Mouse (Mus musculus): ENCODE measurements around the gene Pfkfb2. TPM values are rescaled to one million over a fixed set of nuclear protein-coding genes. Genes with fewer than 3 reads are reported as not detected.

Gene Pfkfb2
- polyA plus RNA-seq, 1 experiment from 2014 or later = 24.8 TPM

- no peak for ATAC-seq (ENCODE audit: low FRiP score, low TSS enrichment)
- no peak overlapping the region for H3K9ac ChIP-seq (replicated peaks; ENCODE audit: low read length)
- H3K36me3 ChIP-seq (ENCODE audit: control insufficient read depth, insufficient read depth, low read length) = no peaks in the 10 kb centered on the region
- H3K4me1 ChIP-seq (ENCODE audit: control insufficient read depth, insufficient read depth, low read length) = no peaks in the 10 kb centered on the region
- WGBS = 57% methylated on average over 15 of the region's 15 CpGs
- no peak overlapping the region for H3K4me3 ChIP-seq (replicated peaks; ENCODE audit: low read depth, low read length)
- H3K27me3 ChIP-seq (ENCODE audit: control insufficient read depth, insufficient read depth, low read length) = no peaks in the 10 kb centered on the region
- no peak overlapping the region for H3K4me2 ChIP-seq (ENCODE audit: low read length)
- no peak for DNase-seq
- no peak overlapping the region for H3K27ac ChIP-seq (replicated peaks; ENCODE audit: low read depth, low read length)
- no peaks in the 10 kb centered on the region for H3K9me3 ChIP-seq (ENCODE audit: control insufficient read depth, low read length)
Measured at GRCm38 (mm10) chr1:130740781-130741720, 12.0 kb upstream of the Pfkfb2 start.

GRCm38 (mm10) chr1:130740227-130740648 lies 11.2 kb upstream of the Pfkfb2 start:
- Histone ChIP-seq H3K4me2 (ENCODE audit: low read length) (no peak overlapping the region), H3K36me3 (ENCODE audit: control insufficient read depth, insufficient read depth, low read length) (no peaks in the 10 kb centered on the region), H3K4me1 (ENCODE audit: control insufficient read depth, insufficient read depth, low read length) (no peaks in the 10 kb centered on the region), H3K4me3 (replicated peaks; ENCODE audit: low read depth, low read length) (no peak overlapping the region), H3K9ac (replicated peaks; ENCODE audit: low read length) (no peak overlapping the region), H3K27ac (replicated peaks; ENCODE audit: low read depth, low read length) (no peak overlapping the region), H3K9me3 (ENCODE audit: control insufficient read depth, low read length) (no peaks in the 10 kb centered on the region), H3K27me3 (ENCODE audit: control insufficient read depth, insufficient read depth, low read length) (no peaks in the 10 kb centered on the region)
- ATAC-seq (ENCODE audit: low FRiP score, low TSS enrichment) (no peak), DNase-seq (no peak)
- 83% methylated on average over 4 of the region's 4 CpGs for WGBS

- Histone ChIP-seq H3K9ac (replicated peaks; ENCODE audit: low read length) (no peak overlapping the region), H3K4me1 (ENCODE audit: control insufficient read depth, insufficient read depth, low read length) (no peaks in the 10 kb centered on the region), H3K36me3 (ENCODE audit: control insufficient read depth, insufficient read depth, low read length) (no peaks in the 10 kb centered on the region), H3K27ac (replicated peaks; ENCODE audit: low read depth, low read length) (no peak overlapping the region), H3K27me3 (ENCODE audit: control insufficient read depth, insufficient read depth, low read length) (no peaks in the 10 kb centered on the region), H3K9me3 (ENCODE audit: control insufficient read depth, low read length) (no peaks in the 10 kb centered on the region), H3K4me3 (replicated peaks; ENCODE audit: low read depth, low read length) (no peak overlapping the region), H3K4me2 (ENCODE audit: low read length) (no peak overlapping the region)
- ATAC-seq (ENCODE audit: low FRiP score, low TSS enrichment) (no peak), DNase-seq (no peak)
- 80% methylated on average over 3 of the region's 3 CpGs for WGBS
Measured at GRCm38 (mm10) chr1:130739636-130740035, 10.6 kb upstream of the Pfkfb2 start.

GRCm38 (mm10) chr1:130738551-130739106 lies 9.6 kb upstream of the Pfkfb2 start:
- no peaks in the 10 kb centered on the region for H3K4me1 ChIP-seq (ENCODE audit: control insufficient read depth, insufficient read depth, low read length)
- no peak for DNase-seq
- 87% methylated on average over 3 of the region's 3 CpGs for WGBS

GRCm38 (mm10) chr1:130737916-130738315 lies 8.9 kb upstream of the Pfkfb2 start:
- Histone ChIP-seq H3K4me1 (ENCODE audit: control insufficient read depth, insufficient read depth, low read length) (no peaks in the 10 kb centered on the region), H3K9me3 (ENCODE audit: control insufficient read depth, low read length) (no peaks in the 10 kb centered on the region), H3K4me3 (replicated peaks; ENCODE audit: low read depth, low read length) (no peak overlapping the region), H3K27ac (replicated peaks; ENCODE audit: low read depth, low read length) (no peak overlapping the region), H3K4me2 (ENCODE audit: low read length) (no peak overlapping the region), H3K36me3 (ENCODE audit: control insufficient read depth, insufficient read depth, low read length) (no peaks in the 10 kb centered on the region), H3K27me3 (ENCODE audit: control insufficient read depth, insufficient read depth, low read length) (no peaks in the 10 kb centered on the region), H3K9ac (replicated peaks; ENCODE audit: low read length) (no peak overlapping the region)
- ATAC-seq (ENCODE audit: low FRiP score, low TSS enrichment) (no peak), DNase-seq (no peak)
- 94% methylated on average over 7 of the region's 7 CpGs for WGBS

More at GRCm38 (mm10) chr1:130738551-130739106, 9.6 kb upstream of the Pfkfb2 start:
- Histone ChIP-seq H3K4me2 (ENCODE audit: low read length) (no peak overlapping the region), H3K27me3 (ENCODE audit: control insufficient read depth, insufficient read depth, low read length) (no peaks in the 10 kb centered on the region), H3K27ac (replicated peaks; ENCODE audit: low read depth, low read length) (no peak overlapping the region), H3K36me3 (ENCODE audit: control insufficient read depth, insufficient read depth, low read length) (no peaks in the 10 kb centered on the region), H3K4me3 (replicated peaks; ENCODE audit: low read depth, low read length) (no peak overlapping the region), H3K9me3 (ENCODE audit: control insufficient read depth, low read length) (no peaks in the 10 kb centered on the region), H3K9ac (replicated peaks; ENCODE audit: low read length) (no peak overlapping the region)
- no peak for ATAC-seq (ENCODE audit: low FRiP score, low TSS enrichment)

GRCm38 (mm10) chr1:130737411-130737881 lies 8.4 kb upstream of the Pfkfb2 start:
- no peak for DNase-seq
- no peaks in the 10 kb centered on the region for H3K9me3 ChIP-seq (ENCODE audit: control insufficient read depth, low read length)
- no peak overlapping the region for H3K4me2 ChIP-seq (ENCODE audit: low read length)
- no peaks in the 10 kb centered on the region for H3K4me1 ChIP-seq (ENCODE audit: control insufficient read depth, insufficient read depth, low read length)
- H3K36me3 ChIP-seq (ENCODE audit: control insufficient read depth, insufficient read depth, low read length) = no peaks in the 10 kb centered on the region
- WGBS = 26% methylated on average over 11 of the region's 11 CpGs
- no peaks in the 10 kb centered on the region for H3K27me3 ChIP-seq (ENCODE audit: control insufficient read depth, insufficient read depth, low read length)
- H3K9ac ChIP-seq (replicated peaks; ENCODE audit: low read length) = no peak overlapping the region
- ATAC-seq (ENCODE audit: low FRiP score, low TSS enrichment) = no peak
- no peak overlapping the region for H3K4me3 ChIP-seq (replicated peaks; ENCODE audit: low read depth, low read length)
- H3K27ac ChIP-seq (replicated peaks; ENCODE audit: low read depth, low read length) = no peak overlapping the region

- H3K4me1 ChIP-seq (ENCODE audit: control insufficient read depth, insufficient read depth, low read length) = no peaks in the 10 kb centered on the region
- no peak overlapping the region for H3K27ac ChIP-seq (replicated peaks; ENCODE audit: low read depth, low read length)
- H3K9me3 ChIP-seq (ENCODE audit: control insufficient read depth, low read length) = no peaks in the 10 kb centered on the region
- no peak overlapping the region for H3K9ac ChIP-seq (replicated peaks; ENCODE audit: low read length)
- H3K36me3 ChIP-seq (ENCODE audit: control insufficient read depth, insufficient read depth, low read length) = no peaks in the 10 kb centered on the region
- H3K27me3 ChIP-seq (ENCODE audit: control insufficient read depth, insufficient read depth, low read length) = no peaks in the 10 kb centered on the region
- DNase-seq (no peak), ATAC-seq (ENCODE audit: low FRiP score, low TSS enrichment) (no peak)
- 79% methylated on average over 8 of the region's 8 CpGs for WGBS
- H3K4me2 ChIP-seq (ENCODE audit: low read length) = no peak overlapping the region
- H3K4me3 ChIP-seq (replicated peaks; ENCODE audit: low read depth, low read length) = no peak overlapping the region
Measured at GRCm38 (mm10) chr1:130734852-130735251, 5.8 kb upstream of the Pfkfb2 start.

- H3K4me1 ChIP-seq (ENCODE audit: control insufficient read depth, insufficient read depth, low read length) = no peaks in the 10 kb centered on the region
- no peak overlapping the region for H3K4me3 ChIP-seq (replicated peaks; ENCODE audit: low read depth, low read length)
- H3K9me3 ChIP-seq (ENCODE audit: control insufficient read depth, low read length) = no peaks in the 10 kb centered on the region
- H3K27me3 ChIP-seq (ENCODE audit: control insufficient read depth, insufficient read depth, low read length) = no peaks in the 10 kb centered on the region
- no peak overlapping the region for H3K9ac ChIP-seq (replicated peaks; ENCODE audit: low read length)
- H3K27ac ChIP-seq (replicated peaks; ENCODE audit: low read depth, low read length) = no peak overlapping the region
- DNase-seq = no peak
- 54% methylated on average over 5 of the region's 5 CpGs for WGBS
- H3K36me3 ChIP-seq (ENCODE audit: control insufficient read depth, insufficient read depth, low read length) = no peaks in the 10 kb centered on the region
- H3K4me2 ChIP-seq (ENCODE audit: low read length) = no peak overlapping the region
- ATAC-seq (ENCODE audit: low FRiP score, low TSS enrichment) = no peak
Measured at GRCm38 (mm10) chr1:130734452-130734851, 5.4 kb upstream of the Pfkfb2 start.

Data from midbrain, embryonic 14.5 days (tissue).